Mouse (Mus musculus) monocyte, adult 2 months (primary cell): ENCODE data around the gene Il23a.
"Not testable (repeated sequence)": the region's sequence is repeated elsewhere in the genome, so short reads cannot be mapped to it uniquely, and the experiment has no call there.

Experiments used
- DNase-seq, 2 experiments: peaks; one replicate each; pipeline ENCODE4 v3.0.0; 2022; ENCODE audit warnings: low spot score in 2 of 2, low read depth in 1 of 2

Gene Il23a

DNA sequence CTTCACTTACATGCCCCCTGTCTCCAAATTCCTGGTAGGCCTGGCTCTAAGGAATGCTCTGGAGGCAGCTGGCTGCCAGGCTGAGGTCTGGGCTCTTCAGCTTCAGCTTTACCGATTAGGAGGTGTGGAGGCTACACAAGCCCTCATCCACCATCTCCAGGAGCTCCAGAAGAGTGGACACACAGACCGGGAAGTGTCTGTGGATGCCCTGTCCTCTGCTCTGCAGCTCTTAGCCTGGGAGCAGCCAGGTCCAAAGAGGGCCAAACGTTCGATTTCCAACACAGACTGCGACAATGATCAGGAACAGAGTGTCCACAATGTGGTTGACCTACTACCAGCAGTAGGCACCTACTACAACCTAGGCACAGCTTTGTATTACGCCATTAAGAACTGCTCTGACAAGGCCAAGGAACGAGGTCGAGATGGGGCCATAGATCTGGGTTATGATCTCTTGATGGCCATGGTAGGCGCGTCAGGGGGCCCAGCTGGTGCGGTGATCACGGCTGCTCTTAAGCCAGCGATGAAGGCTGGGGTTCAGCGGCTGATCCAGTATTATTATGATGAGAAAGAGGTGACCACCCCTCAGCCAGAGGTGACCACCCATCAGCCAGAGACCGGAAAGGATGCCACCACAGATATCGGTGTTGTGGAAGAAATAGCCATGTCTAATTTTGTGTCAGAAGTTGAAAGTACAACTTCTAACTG is 29.2 kb downstream of the Il23a start:
- DNase-seq: no peak

DNA sequence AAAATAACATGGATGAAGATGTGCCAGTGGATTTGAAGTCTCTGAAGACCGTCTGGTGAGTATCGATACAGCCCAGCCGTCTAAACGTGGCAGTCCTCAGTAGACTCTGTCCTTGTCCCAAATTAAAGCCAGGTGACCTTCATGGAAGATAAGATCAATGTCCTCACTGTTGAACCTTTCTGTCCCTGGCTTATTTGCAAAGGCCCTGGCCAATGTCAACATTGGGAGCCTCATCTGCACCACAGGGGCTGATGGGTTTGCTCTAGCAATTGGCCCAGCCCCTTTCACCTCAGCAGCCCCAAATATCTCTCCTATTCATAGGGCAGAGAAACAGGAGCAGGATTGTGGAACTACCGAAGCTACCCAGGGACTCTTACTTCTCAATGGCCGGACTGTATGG is 30.2 kb downstream of the Il23a start, which contains the start of gene Apof:
TSS of gene Apof (plus strand) at position 301 of the 400 bp plus-strand sequence.
- DNase-seq: no peak

DNA sequence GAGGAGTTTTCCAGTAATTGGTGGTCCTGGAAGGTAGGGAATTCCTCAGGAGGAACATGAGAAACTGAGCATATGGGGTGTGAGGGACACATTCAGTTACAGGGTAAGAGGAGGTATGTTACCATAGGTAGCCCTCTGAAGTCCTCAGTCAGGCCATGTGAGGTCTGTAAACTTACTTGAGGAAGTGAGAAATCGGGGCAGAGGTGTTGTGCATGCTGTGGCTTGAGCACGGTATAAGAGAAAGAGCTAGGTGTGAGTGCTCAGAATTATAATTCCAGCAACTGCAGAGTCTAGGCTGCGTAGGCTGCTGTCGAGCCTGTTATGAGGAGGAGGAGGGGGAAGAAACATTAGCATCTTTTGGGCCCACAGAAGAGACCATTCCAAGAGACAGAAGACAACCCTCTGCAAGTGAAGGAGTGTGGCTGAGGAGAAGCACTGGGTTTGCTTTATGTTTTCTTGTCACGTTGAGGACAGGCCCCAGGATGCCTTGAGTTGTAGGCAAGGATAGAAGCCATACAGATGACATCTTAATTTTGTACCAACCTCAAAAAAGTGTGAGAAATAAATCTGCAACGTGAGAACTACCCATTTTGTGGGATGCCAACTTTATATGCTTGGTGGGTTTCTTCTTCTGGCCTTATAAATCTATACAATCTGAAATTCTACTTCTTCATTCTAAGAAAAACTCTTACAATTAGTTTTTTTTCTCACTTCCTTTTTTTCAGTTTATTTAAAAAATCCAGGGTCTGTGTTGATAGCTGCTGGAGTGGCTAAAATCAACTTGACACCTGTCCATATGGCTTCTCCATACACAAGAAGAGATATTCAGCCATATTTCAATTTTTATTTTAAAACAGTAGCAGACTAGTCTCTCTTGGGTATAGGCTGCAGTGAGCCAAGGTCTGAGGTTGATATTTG is 34.9 kb downstream of the Il23a start:
- DNase-seq: no peak

GRCm38 (mm10) chr10:128262300-128262699 is 36.3 kb downstream of the Il23a start:
- DNase-seq: no peak

DNA sequence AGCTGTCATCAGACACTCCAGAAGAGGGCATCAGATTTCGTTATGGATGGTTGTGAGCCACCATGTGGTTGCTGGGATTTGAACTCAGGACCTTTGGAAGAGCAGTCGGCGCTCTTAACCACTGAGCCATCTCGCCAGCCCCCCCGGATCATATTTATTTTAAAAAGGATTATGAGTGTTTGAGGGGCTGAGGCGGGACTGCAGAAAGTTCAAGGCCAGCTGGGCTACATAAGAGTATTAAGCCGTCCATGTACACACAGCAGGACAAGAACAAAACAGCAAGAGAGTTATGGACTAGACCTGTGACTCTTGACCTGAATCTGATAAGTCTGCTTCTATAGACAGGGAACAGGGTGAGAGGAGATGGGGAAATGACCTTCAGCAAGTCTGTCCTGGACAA is 38.2 kb downstream of the Il23a start:
- not testable (repeated sequence) for DNase-seq

DNA sequence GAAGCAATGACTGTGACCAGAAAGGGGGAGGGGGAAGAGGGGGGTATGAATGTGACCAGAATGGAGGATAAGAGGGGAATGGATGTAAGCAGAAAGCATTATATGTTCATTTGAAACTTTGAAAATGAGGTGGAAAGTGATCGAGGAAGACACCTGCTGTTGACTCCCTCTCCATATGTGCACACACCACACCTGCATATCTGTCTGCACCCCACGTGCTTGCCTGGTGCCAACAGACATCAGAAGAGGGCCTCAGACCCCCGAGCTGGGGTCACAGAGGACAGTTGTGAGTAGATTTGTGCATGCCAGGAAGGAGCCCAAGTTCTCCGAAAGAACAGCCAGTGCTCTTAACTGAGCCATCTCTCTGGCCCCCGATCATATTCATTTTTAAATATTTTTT is 38.6 kb downstream of the Il23a start:
- DNase-seq: no peak

- peak; percentile 20 to 27 for DNase-seq
These were observed 39.6 kb downstream of the Il23a start for GRCm38 (mm10) chr10:128258953-128259352.

DNA sequence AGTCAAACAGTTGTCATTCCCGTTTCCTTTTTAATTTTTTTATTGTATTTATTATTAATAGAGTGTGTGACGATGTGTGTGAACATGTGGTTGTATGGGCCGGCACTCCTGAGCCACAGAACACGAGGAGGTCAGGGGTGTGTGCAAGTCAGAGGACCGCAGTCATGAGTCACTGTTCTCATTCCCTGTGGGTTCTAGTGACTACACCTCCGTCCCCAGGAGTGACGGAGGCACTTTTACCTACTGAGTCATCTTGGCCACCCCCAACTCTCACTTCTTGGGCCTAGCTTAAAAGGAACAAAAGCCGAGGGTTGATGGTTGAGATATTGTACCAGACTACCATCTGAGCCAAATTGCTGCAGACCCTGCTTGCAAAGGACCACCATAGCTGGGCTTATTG is 42.2 kb downstream of the Il23a start:
- DNase-seq: no peak

GRCm38 (mm10) chr10:128255925-128256324 is 42.6 kb downstream of the Il23a start:
- no peak for DNase-seq

DNA sequence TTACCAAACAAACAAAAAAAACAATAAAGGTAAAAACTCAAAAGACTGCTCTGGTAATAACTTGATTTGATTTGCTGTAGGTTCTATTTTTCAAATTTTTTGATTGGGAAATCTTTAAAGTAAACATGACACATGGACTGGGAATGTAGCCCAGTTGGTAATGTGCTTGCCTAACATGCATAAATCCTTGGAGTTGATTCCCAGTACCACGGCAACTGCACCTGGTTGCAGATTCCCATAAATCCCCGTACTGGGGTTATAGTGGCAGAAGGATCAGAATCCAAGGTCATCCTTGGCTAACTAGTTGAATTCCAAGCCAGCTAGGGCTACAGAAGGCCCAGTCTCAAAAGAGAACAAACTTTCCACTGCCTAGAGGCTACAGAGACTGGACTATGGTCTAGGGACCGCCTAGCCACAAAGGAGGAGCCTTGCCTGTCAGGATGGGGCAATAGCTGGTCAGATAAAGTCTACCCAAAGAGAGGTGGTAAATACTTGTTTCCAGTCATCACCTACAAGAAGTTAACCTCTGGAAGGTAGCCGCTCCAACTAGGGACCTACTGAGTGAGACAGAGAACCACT is 44.8 kb downstream of the Il23a start, which contains the start of gene Apon:
TSS of gene Apon (plus strand) at position 420 of the 579 bp plus-strand sequence.
- no peak for DNase-seq

- DNase-seq: no peak
These were observed 48.0 kb downstream of the Il23a start for GRCm38 (mm10) chr10:128250565-128250964.

DNA sequence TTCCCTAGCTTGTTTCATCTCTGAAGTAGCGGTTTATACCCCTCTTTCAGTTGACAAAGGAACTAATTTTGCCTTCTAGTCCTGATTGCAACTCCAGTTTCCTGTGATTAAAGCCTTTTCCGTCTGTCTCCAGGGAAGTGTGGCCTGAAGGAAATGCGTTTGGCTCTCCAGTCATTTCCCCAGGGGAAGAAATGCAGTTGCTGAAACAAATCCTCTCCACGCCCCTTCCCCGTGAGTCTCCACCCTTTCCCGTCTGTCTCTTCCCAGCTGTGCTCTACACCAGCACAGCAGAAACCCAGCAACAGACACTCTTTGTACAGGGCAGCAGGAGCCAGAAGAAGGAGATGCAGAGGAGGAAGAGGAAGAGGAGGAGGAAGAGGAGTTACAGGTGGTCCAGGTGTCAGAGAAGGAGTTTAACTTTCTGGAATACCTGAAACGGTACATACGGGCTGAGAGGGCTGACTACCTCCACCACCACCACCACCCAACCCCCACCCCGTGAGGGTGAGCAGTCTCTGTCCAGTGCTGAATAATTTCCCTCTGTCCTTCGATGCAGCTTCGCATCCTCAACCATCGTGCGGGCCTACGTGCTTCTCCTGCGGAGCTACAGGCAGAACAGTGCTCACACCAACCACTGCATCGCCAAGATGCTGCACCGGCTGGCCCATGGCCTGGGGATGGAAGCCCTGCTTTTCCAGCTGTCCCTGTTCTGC is 51.4 kb downstream of the Il23a start:
- DNase-seq: no peak
